Comparison of ENCODE assay signal across 8 mouse cellular contexts in the genomic region with DNA sequence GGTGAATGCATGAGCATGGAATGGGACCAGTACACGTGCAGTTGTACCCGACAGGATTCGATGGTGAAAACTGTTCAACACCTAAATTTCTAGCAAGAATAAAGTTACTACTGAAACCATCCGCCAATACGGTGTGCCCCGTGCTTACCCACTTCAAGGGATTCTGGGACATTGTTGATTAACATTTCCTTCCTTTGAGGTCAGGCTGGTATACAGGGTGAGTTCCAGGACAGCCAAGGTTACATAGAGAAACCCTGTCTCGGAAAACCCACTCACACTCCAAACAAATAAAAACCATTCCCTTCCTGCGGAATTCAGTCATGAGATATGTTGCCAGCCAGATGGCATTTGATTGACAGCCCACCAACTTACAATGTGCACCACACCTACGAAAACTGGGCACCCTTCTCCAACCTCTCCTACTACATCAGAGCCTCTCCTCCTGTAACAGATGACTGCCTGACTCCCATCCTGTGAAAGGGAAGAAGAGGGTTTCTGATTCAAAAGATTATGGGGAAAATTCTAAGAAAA. TPM values are rescaled to one million over a fixed set of nuclear protein-coding genes. Genes with fewer than 3 reads are reported as not detected.
DNase-seq lines count a peak whose midpoint lies in the region; ATAC-seq and TF ChIP-seq lines count a peak whose summit lies in the region.

No protein-coding gene starts in this region.

- peaks cover 33% of the 10 kb centered on the region for H3K4me1 ChIP-seq in heart, embryonic 13.5 days
- H3K4me1 ChIP-seq in brown adipose tissue, adult 24 weeks (ENCODE audit: control insufficient read depth, insufficient read depth, insufficient read length, low read length), result peaks cover 2% of the 10 kb centered on the region; the same call in 1 of the 2 replicates
- peaks cover 11% of the 10 kb centered on the region; the same call in 1 of the 2 replicates for H3K4me1 ChIP-seq in hindbrain, postnatal 0 days (ENCODE audit: insufficient read depth, low read length)
- no peaks in the 10 kb centered on the region for H3K4me1 ChIP-seq in lung, postnatal 0 days (ENCODE audit: insufficient read depth, low read depth, low read length)

- peak overlapping the region; percentile 92 for H3K27ac ChIP-seq in heart, embryonic 13.5 days (replicated peaks)
- peak overlapping the region; percentile 82 for H3K27ac ChIP-seq in brown adipose tissue, adult 24 weeks (replicated peaks; ENCODE audit: low read depth, low read length)
- H3K27ac ChIP-seq in hindbrain, postnatal 0 days, result peak overlapping the region; percentile 88
- peak overlapping the region; percentile 94 for H3K27ac ChIP-seq in lung, postnatal 0 days (ENCODE audit: low read length)

- H3K4me2 ChIP-seq in heart, embryonic 13.5 days, result peak overlapping the region; percentile 95
- H3K4me2 ChIP-seq in hindbrain, postnatal 0 days (ENCODE audit: low read depth, low read length), result peak overlapping the region; percentile 93
- H3K4me2 ChIP-seq in lung, postnatal 0 days (replicated peaks; ENCODE audit: low read depth, low read length), result peak overlapping the region; percentile 83

- intact Hi-C loops in heart, postnatal 10 days (cut with DNase I), result loop anchor here (2.0 kb wide), 1 partner anchor 20 kb away; no protein-coding TSS in a partner anchor

- DNase-seq in heart, postnatal 10 days, result no peak
- no peak for DNase-seq in hindbrain, postnatal 0 days (ENCODE audit: low spot score)
- peak; percentile 56 for DNase-seq in lung, postnatal 0 days (ENCODE audit: low spot score)
- DNase-seq in ovary, postnatal 10 days (ENCODE audit: low spot score), result no peak
- no peak for DNase-seq in adrenal gland, adult 8-10 months
- no peak for DNase-seq in cerebellum, adult 11 months

- peaks cover 9% of the 10 kb centered on the region for H3K36me3 ChIP-seq in heart, embryonic 13.5 days
- peaks cover 5% of the 10 kb centered on the region; the same call in 1 of the 2 replicates for H3K36me3 ChIP-seq in hindbrain, postnatal 0 days (ENCODE audit: insufficient read depth, low read length)
- no peaks in the 10 kb centered on the region; the same call in 1 of the 2 replicates for H3K36me3 ChIP-seq in lung, postnatal 0 days (ENCODE audit: insufficient read depth, low read length)

- TF ChIP-seq CTCF in hindbrain, postnatal 0 days (IDR thresholded peaks at IDR 0.05; ENCODE audit: low read depth), result no peak
- TF ChIP-seq CTCF in lung, postnatal 0 days (IDR thresholded peaks at IDR 0.05), result no peak

- peak overlapping the region; percentile 95 for H3K4me3 ChIP-seq in heart, embryonic 13.5 days
- peak overlapping the region; percentile 88 for H3K4me3 ChIP-seq in brown adipose tissue, adult 24 weeks (ENCODE audit: insufficient read depth, low read depth, low read length)
- peak overlapping the region; percentile 95 for H3K4me3 ChIP-seq in hindbrain, postnatal 0 days (ENCODE audit: low read length)
- peak overlapping the region; percentile 78 for H3K4me3 ChIP-seq in lung, postnatal 0 days (ENCODE audit: low read depth, low read length)

- H3K9ac ChIP-seq in heart, embryonic 13.5 days, result peak overlapping the region; percentile 98
- peak overlapping the region; percentile 93 for H3K9ac ChIP-seq in hindbrain, postnatal 0 days (replicated peaks; ENCODE audit: low read length)
- H3K9ac ChIP-seq in lung, postnatal 0 days (replicated peaks; ENCODE audit: low read depth), result peak overlapping the region; percentile 87; the same call in 1 of the 2 replicates

- peak; percentile 58 for TF ChIP-seq EP300 in lung, postnatal 0 days (IDR thresholded peaks at IDR 0.05)

- 10% methylated on average over 9 of the region's 9 CpGs for WGBS in heart, embryonic 13.5 days
- WGBS in hindbrain, postnatal 0 days, result 10% methylated on average over 9 of the region's 9 CpGs
- 9% methylated on average over 9 of the region's 9 CpGs for WGBS in lung, postnatal 0 days

- ATAC-seq in heart, embryonic 13.5 days (ENCODE audit: extremely low read depth, insufficient number of reproducible peaks, low FRiP score, low TSS enrichment), result no peak
- peak; percentile 28 for ATAC-seq in hindbrain, postnatal 0 days
- peak; percentile 49 for ATAC-seq in lung, postnatal 0 days

- H3K27me3 ChIP-seq in heart, embryonic 13.5 days (replicated peaks), result no peaks in the 10 kb centered on the region
- H3K27me3 ChIP-seq in hindbrain, postnatal 0 days (ENCODE audit: insufficient read depth, low read length), result no peaks in the 10 kb centered on the region
- no peaks in the 10 kb centered on the region for H3K27me3 ChIP-seq in lung, postnatal 0 days (replicated peaks; ENCODE audit: insufficient read depth, low read length)

- H3K9me3 ChIP-seq in heart, embryonic 13.5 days, result no peaks in the 10 kb centered on the region
- no peaks in the 10 kb centered on the region for H3K9me3 ChIP-seq in hindbrain, postnatal 0 days (ENCODE audit: low read length)
- H3K9me3 ChIP-seq in lung, postnatal 0 days (ENCODE audit: low read length), result no peaks in the 10 kb centered on the region

RNA-seq across cellular contexts. Expression of a gene that starts 0.6 kb away (rescaled TPM):
- 50.5 and 57.0 TPM in 2 replicates for polyA plus RNA-seq in heart, embryonic 13.5 days (2015; fragmentation: Nextera tagmentation; extraction: Ambion mirVana)
- total RNA-seq in heart, postnatal 10 days (2021), result 10 to 100 TPM; 47.0 to 49.9 TPM
- 53.6 and 63.8 TPM in 2 replicates for polyA plus RNA-seq in brown adipose tissue, adult 24 weeks (2012; ENCODE audit: insufficient read depth, insufficient read length, missing spikeins)
- 107 TPM in 2 replicates for total RNA-seq in hindbrain, postnatal 0 days (2014; rRNA removed)
- 136 and 137 TPM in 2 replicates for polyA plus RNA-seq in hindbrain, postnatal 0 days (2015; fragmentation: Nextera tagmentation; extraction: Ambion mirVana)
- polyA plus RNA-seq in lung, postnatal 0 days (2015; fragmentation: Nextera tagmentation; extraction: Ambion mirVana), result 80.8 and 85.9 TPM in 2 replicates
- 10 to 100 TPM; 57.9 to 65.2 (median 60.1) TPM for total RNA-seq in adrenal gland, adult 8-10 months (2022)

RNA-seq across cellular contexts. Expression of a gene that starts 37.4 kb away (rescaled TPM):
- 34.8 and 35.6 TPM in 2 replicates for polyA plus RNA-seq in heart, embryonic 13.5 days (2015; fragmentation: Nextera tagmentation; extraction: Ambion mirVana)
- total RNA-seq in heart, postnatal 10 days (2021), result 10 to 100 TPM; 40.7 to 43.5 TPM
- polyA plus RNA-seq in brown adipose tissue, adult 24 weeks (2012; ENCODE audit: insufficient read depth, insufficient read length, missing spikeins), result 15.7 and 17.8 TPM in 2 replicates
- 17.3 and 18.4 TPM in 2 replicates for total RNA-seq in hindbrain, postnatal 0 days (2014; rRNA removed)
- 28.3 and 34.5 TPM in 2 replicates for polyA plus RNA-seq in hindbrain, postnatal 0 days (2015; fragmentation: Nextera tagmentation; extraction: Ambion mirVana)
- 53.9 and 57.6 TPM in 2 replicates for polyA plus RNA-seq in lung, postnatal 0 days (2015; fragmentation: Nextera tagmentation; extraction: Ambion mirVana)
- total RNA-seq in adrenal gland, adult 8-10 months (2022), result 10 to 100 TPM; 30.0 to 55.3 (median 45.3) TPM

RNA-seq across cellular contexts. Expression of a gene that starts 41.9 kb away (rescaled TPM):
- 30.1 and 32.8 TPM in 2 replicates for polyA plus RNA-seq in heart, embryonic 13.5 days (2015; fragmentation: Nextera tagmentation; extraction: Ambion mirVana)
- 10 to 100 TPM; 24.1 to 28.0 TPM for total RNA-seq in heart, postnatal 10 days (2021)
- 17.3 and 20.4 TPM in 2 replicates for polyA plus RNA-seq in brown adipose tissue, adult 24 weeks (2012; ENCODE audit: insufficient read depth, insufficient read length, missing spikeins)
- 47.3 and 55.8 TPM in 2 replicates for total RNA-seq in hindbrain, postnatal 0 days (2014; rRNA removed)
- 41.5 and 42.8 TPM in 2 replicates for polyA plus RNA-seq in hindbrain, postnatal 0 days (2015; fragmentation: Nextera tagmentation; extraction: Ambion mirVana)
- 18.3 and 21.0 TPM in 2 replicates for polyA plus RNA-seq in lung, postnatal 0 days (2015; fragmentation: Nextera tagmentation; extraction: Ambion mirVana)
- total RNA-seq in adrenal gland, adult 8-10 months (2022), result 10 to 100 TPM; 41.0 to 49.9 (median 44.3) TPM
